Mouse (Mus musculus) heart, embryonic 13.5 days (tissue): ENCODE measurements at regions not wholly inside any gene's neighbourhood (a gene's known extent, or its start where the extent isn't known, plus 50 kb on each side); places are given as distances from the start of the nearest gene placed in this dataset.

ENCODE experiments used
- ATAC-seq: fragments of 200-750 bp; cut with Nextera tagmentation; 2 replicates; pipeline ENCODE4 v1.8.0; 2017; ENCODE audit warnings: moderate TSS enrichment; ENCODE audit not compliant: insufficient number of reproducible peaks, low FRiP score, low TSS enrichment; ENCODE audit errors: extremely low read depth
- H3K27ac ChIP-seq: fragments of 300-500 bp; sonication (generic); replicated peaks from 2 replicates; pipeline ENCODE4 v1.5.1; 2015; ENCODE audit warnings: moderate library complexity, mild to moderate bottlenecking, inconsistent platforms
- H3K27me3 ChIP-seq: fragments of 300-500 bp; sonication (generic); replicated peaks from 2 replicates; pipeline ENCODE4 v1.6.1; 2015; ENCODE audit warnings: mild to moderate bottlenecking, inconsistent platforms
- H3K36me3 ChIP-seq: fragments of 300-500 bp; sonication (generic); 2 replicates; pipeline ENCODE4 v1.6.1; 2015; ENCODE audit warnings: mild to moderate bottlenecking, inconsistent platforms
- H3K4me1 ChIP-seq: fragments of 300-500 bp; sonication (generic); 2 replicates; pipeline ENCODE4 v1.6.1; 2015; ENCODE audit warnings: inconsistent platforms
- H3K4me2 ChIP-seq: fragments of 300-500 bp; sonication (generic); 2 replicates; pipeline ENCODE4 v1.6.1; 2015; ENCODE audit warnings: inconsistent platforms, mild to moderate bottlenecking, moderate library complexity
- H3K4me3 ChIP-seq: fragments of 300-500 bp; sonication (generic); 2 replicates; pipeline ENCODE4 v1.5.1; 2015; ENCODE audit warnings: moderate library complexity, mild to moderate bottlenecking, inconsistent platforms
- H3K9ac ChIP-seq: fragments of 300-500 bp; sonication (generic); 2 replicates; pipeline ENCODE4 v1.6.1; 2015; ENCODE audit warnings: inconsistent platforms, mild to moderate bottlenecking, moderate library complexity
- H3K9me3 ChIP-seq: fragments of 300-500 bp; sonication (generic); 2 replicates; pipeline ENCODE4 v1.6.1; 2016; ENCODE audit warnings: inconsistent platforms
- WGBS: fragments of 180-500 bp; shearing (Covaris S2); methylation state at CpG from one replicate; pipeline ENCODE4 v1.1.7; 2015; ENCODE audit warnings: mixed read lengths; 5-methylcytosine and 5-hydroxymethylcytosine counted together

DNA sequence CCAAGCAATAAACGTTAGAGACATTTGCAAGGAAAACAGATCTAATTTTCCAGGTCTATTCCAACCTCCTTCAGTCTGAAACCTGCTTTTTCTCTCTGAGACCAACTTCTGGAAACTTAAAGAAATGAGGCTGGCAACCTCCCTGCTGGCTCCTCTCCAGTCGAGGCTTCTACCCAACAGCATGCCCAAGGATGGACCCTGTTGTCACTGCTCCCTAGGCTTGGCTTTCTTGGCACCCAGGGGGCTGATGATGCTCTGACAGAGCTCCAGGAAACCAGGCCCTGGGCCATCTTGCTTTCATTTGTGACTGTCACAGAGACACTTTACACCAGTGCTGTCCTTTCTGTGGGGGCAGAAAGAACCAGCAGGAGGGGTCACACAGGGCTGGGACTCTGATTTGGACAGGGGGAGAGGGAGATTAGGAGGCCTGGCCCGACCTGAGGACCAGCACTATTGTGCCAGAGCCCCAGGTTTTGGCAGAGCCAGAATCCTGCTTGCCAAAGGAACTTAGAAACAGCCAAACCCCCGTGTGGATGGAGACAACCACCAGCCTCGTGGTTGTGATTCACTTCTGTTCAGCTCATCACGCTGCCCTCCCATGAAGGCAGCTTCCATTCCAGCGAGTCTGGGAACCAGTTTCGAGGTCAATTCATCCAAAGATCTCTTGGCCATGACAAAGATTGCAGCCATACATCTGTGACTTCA, 105.5 kb downstream of the Gm826 start:
- H3K9me3 ChIP-seq = no peaks in the 10 kb centered on the region
- no peak overlapping the region for H3K27ac ChIP-seq
- WGBS = 63% methylated on average over 8 of the region's 8 CpGs
- no peaks in the 10 kb centered on the region for H3K36me3 ChIP-seq
- no peaks in the 10 kb centered on the region for H3K4me1 ChIP-seq
- no peak overlapping the region for H3K9ac ChIP-seq
- no peak overlapping the region for H3K4me3 ChIP-seq
- no peak for ATAC-seq
- H3K27me3 ChIP-seq = peaks cover 14% of the 10 kb centered on the region; the same call in 1 of the 2 replicates
- H3K4me2 ChIP-seq = no peak overlapping the region

GRCm38 (mm10) chr2:160225450-160225849, 108.5 kb downstream of the Gm826 start:
- Histone ChIP-seq H3K9me3 (no peaks in the 10 kb centered on the region), H3K9ac (no peak overlapping the region), H3K4me3 (no peak overlapping the region), H3K4me2 (no peak overlapping the region), H3K36me3 (no peaks in the 10 kb centered on the region), H3K27me3 (no peaks in the 10 kb centered on the region; the same call in 1 of the 2 replicates), H3K4me1 (peaks cover 4% of the 10 kb centered on the region; the same call in 1 of the 2 replicates), H3K27ac (no peak overlapping the region)
- ATAC-seq = no peak
- WGBS = 62% methylated on average over 5 of the region's 5 CpGs

GRCm38 (mm10) chr2:160223366-160223765, 110.6 kb downstream of the Gm826 start:
- Histone ChIP-seq H3K9me3 (no peaks in the 10 kb centered on the region), H3K4me2 (no peak overlapping the region), H3K27ac (no peak overlapping the region), H3K9ac (no peak overlapping the region), H3K36me3 (no peaks in the 10 kb centered on the region), H3K4me3 (no peak overlapping the region), H3K27me3 (no peaks in the 10 kb centered on the region; the same call in 1 of the 2 replicates), H3K4me1 (peaks cover 5% of the 10 kb centered on the region; the same call in 1 of the 2 replicates)
- 81% methylated on average over 8 of the region's 8 CpGs for WGBS
- no peak for ATAC-seq

- no peaks in the 10 kb centered on the region for H3K9me3 ChIP-seq
- no peaks in the 10 kb centered on the region for H3K36me3 ChIP-seq
- ATAC-seq = no peak
- 72% methylated on average over 8 of the region's 11 CpGs for WGBS
- H3K4me1 ChIP-seq = peaks cover 5% of the 10 kb centered on the region; the same call in 1 of the 2 replicates
- H3K27ac ChIP-seq = no peak overlapping the region
- no peaks in the 10 kb centered on the region; the same call in 1 of the 2 replicates for H3K27me3 ChIP-seq
- H3K9ac ChIP-seq = no peak overlapping the region
- H3K4me2 ChIP-seq = no peak overlapping the region
- no peak overlapping the region for H3K4me3 ChIP-seq
Observed at GRCm38 (mm10) chr2:160221772-160222171, 112.2 kb downstream of the Gm826 start.

DNA sequence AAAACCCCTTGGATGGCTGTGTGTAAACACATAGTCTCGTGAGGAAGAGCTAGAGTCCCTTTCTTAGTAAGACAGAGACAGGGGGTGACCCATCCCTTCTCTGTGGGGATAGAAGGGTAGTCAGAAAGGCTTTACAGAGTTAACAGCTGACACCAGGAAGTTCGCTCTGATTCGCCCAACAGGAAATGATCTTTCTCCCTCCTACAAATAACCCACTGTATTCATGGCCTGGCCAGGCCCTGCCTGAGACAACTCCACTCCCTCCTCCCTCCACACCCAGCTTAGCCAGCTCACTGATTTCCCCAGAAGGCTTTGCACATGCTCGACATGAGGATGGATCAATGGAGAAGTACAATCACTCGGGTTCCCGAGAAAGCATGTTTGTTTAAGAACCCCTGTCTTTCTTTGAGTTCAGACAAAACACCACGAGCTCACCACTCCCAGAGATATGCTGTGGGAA, 113.4 kb downstream of the Gm826 start:
- no peak for ATAC-seq
- no peaks in the 10 kb centered on the region; the same call in 1 of the 2 replicates for H3K27me3 ChIP-seq
- H3K9me3 ChIP-seq = no peaks in the 10 kb centered on the region
- no peak overlapping the region for H3K27ac ChIP-seq
- H3K36me3 ChIP-seq = no peaks in the 10 kb centered on the region
- no peak overlapping the region for H3K4me3 ChIP-seq
- no peak overlapping the region for H3K9ac ChIP-seq
- H3K4me2 ChIP-seq = no peak overlapping the region
- peaks cover 5% of the 10 kb centered on the region; the same call in 1 of the 2 replicates for H3K4me1 ChIP-seq
- WGBS = 29% methylated on average over 7 of the region's 7 CpGs

GRCm38 (mm10) chr2:160214032-160214812, 119.7 kb downstream of the Gm826 start:
- ATAC-seq = no peak
- WGBS = 74% methylated on average over 10 of the region's 10 CpGs

DNA sequence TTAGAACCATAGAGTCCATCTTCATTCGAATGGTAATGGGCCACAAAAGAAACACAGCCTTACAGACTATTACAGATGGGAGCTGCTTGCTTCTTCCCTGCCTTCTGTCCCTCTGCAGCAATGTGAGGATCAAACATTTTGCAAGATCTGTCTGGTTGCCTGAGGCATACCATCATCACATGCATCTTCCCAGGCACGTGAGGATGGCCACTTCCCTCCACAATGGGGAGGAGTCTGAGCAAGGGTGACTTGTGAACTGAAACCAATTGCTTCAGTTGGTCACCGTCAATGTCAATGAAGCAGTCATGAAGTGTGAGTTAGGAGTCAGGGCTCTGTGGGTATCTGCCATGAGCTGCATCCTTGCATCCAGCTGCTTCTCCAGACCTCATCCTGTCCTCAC, 123.5 kb downstream of the Gm826 start:
- Histone ChIP-seq H3K4me3 (no peak overlapping the region), H3K4me1 (no peaks in the 10 kb centered on the region), H3K9me3 (no peaks in the 10 kb centered on the region), H3K27ac (no peak overlapping the region), H3K27me3 (no peaks in the 10 kb centered on the region), H3K4me2 (no peak overlapping the region), H3K9ac (no peak overlapping the region), H3K36me3 (no peaks in the 10 kb centered on the region)
- no peak for ATAC-seq
- 65% methylated on average over 3 of the region's 3 CpGs for WGBS

More at GRCm38 (mm10) chr2:160214032-160214812, 119.7 kb downstream of the Gm826 start:
- Histone ChIP-seq H3K36me3 (no peaks in the 10 kb centered on the region), H3K27me3 (no peaks in the 10 kb centered on the region), H3K9me3 (no peaks in the 10 kb centered on the region), H3K27ac (no peak overlapping the region), H3K4me2 (no peak overlapping the region), H3K9ac (no peak overlapping the region), H3K4me1 (no peaks in the 10 kb centered on the region), H3K4me3 (no peak overlapping the region)

- Histone ChIP-seq H3K9ac (no peak overlapping the region), H3K9me3 (no peaks in the 10 kb centered on the region), H3K27me3 (no peaks in the 10 kb centered on the region), H3K4me3 (no peak overlapping the region), H3K4me1 (no peaks in the 10 kb centered on the region), H3K27ac (no peak overlapping the region), H3K4me2 (no peak overlapping the region), H3K36me3 (no peaks in the 10 kb centered on the region)
- ATAC-seq = no peak
- 83% methylated on average over 12 of the region's 12 CpGs for WGBS
Observed at GRCm38 (mm10) chr2:160209589-160210264, 124.2 kb downstream of the Gm826 start.

DNA sequence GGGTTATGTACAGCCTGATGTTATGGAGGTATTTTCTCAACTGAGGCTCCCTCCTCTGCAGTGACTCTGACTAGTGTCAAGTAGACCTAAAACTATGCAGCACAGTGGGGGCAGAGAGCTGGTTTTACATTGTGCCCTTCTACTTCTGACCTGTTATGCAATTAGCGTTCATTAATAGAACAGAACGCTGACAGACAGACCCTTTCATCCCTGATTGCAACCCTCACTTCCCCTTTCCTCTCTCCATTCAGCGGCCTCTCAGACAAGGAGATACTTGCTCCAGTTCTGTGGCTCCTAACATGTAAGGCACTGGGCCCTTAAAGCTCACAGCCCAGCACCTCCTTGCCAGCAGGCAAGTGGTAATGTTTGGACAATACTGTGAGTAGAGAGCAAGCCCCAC, 125.7 kb downstream of the Gm826 start:
- Histone ChIP-seq H3K9ac (no peak overlapping the region), H3K9me3 (no peaks in the 10 kb centered on the region), H3K4me3 (no peak overlapping the region), H3K27ac (no peak overlapping the region), H3K4me2 (no peak overlapping the region), H3K27me3 (no peaks in the 10 kb centered on the region), H3K4me1 (no peaks in the 10 kb centered on the region), H3K36me3 (no peaks in the 10 kb centered on the region)
- WGBS = 49% methylated on average over 3 of the region's 3 CpGs
- no peak for ATAC-seq

GRCm38 (mm10) chr2:160207226-160207625, 126.7 kb downstream of the Gm826 start:
- no peak for ATAC-seq
- no peak overlapping the region for H3K4me3 ChIP-seq
- H3K4me1 ChIP-seq = no peaks in the 10 kb centered on the region
- H3K27ac ChIP-seq = no peak overlapping the region
- WGBS = 49% methylated on average over 4 of the region's 4 CpGs
- no peaks in the 10 kb centered on the region for H3K27me3 ChIP-seq
- H3K36me3 ChIP-seq = no peaks in the 10 kb centered on the region
- H3K9ac ChIP-seq = no peak overlapping the region
- no peaks in the 10 kb centered on the region for H3K9me3 ChIP-seq
- H3K4me2 ChIP-seq = no peak overlapping the region

- H3K4me3 ChIP-seq = no peak overlapping the region
- H3K9ac ChIP-seq = no peak overlapping the region
- H3K9me3 ChIP-seq = no peaks in the 10 kb centered on the region
- no peaks in the 10 kb centered on the region for H3K36me3 ChIP-seq
- WGBS = 58% methylated on average over 4 of the region's 4 CpGs
- no peak overlapping the region for H3K4me2 ChIP-seq
- H3K27ac ChIP-seq = no peak overlapping the region
- no peaks in the 10 kb centered on the region for H3K27me3 ChIP-seq
- no peak for ATAC-seq
- peaks cover 3% of the 10 kb centered on the region; the same call in 1 of the 2 replicates for H3K4me1 ChIP-seq
Observed at GRCm38 (mm10) chr2:160192661-160193060, 141.3 kb downstream of the Gm826 start.
